Mouse (Mus musculus): ENCODE results near the gene Trim39. TPM values are rescaled to one million over a fixed set of nuclear protein-coding genes. Genes with fewer than 3 reads are reported as not detected.

Gene Trim39
- 9.3 TPM for polyA plus RNA-seq (2014; fragmentation: Illumina TruSeq; extraction: RNeasy Lipid Tissue Mini Kit (QIAGEN cat#74804); ENCODE audit: low read depth, low replicate concordance)

DNA sequence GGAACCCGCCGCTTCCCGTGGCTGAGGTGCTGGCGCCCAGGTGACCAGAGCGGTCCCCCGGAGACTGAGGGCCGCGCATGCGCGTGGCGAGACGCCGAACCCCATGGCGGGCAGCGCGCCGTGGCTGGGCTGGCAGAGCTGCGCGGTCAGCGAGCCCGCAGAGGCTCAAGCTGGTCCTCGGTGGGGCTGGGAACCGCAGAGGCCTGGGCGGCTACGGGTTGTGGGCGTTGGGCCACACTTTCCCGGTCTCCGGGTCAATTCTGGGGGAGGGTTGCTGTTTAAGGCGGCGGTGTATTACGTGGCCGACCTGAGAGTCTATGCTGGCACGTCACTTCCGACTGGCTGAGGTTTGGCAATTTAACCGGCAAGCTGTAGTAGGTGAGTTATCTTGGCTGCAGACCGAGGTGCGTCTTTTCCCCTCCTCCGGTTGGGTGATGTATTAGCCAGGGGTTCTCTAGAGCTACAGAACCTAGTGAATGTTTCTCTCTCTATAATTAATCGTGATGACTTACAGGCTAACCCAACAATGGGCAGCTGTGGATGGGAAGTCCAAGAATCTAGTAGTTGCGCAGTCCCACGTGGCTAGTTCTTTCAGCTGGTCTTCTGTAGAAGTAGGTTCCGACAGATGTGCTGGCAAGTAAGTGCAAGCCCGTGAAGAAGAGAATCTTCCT, at the start of gene Trim39:
Gene Trim39, minus strand, starts transcription at position 662 of the 671 bp plus-strand sequence.

DNA sequence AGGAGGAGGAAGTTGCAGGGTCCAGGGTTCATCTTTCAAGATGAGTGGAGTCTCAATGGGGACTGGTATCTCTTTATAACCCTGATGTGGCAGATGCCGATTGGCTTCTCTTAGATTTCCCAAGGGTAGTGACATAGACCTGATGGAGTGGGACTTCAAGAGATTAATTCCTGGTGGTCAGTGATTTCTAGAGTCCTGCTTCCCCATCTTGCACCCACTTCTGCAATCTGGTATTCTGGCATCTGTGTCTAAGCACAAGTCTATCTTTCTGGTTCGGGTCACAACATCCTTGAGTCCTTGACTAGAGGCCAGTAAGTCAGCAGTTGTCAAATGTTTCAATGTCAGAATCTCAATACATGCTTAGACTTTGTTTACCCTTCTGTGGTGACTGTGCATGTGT, 14.3 kb upstream of the Trim39 start, which contains the start of gene H2-M10.2:
Gene H2-M10.2, minus strand, starts transcription at position 101 of the 400 bp plus-strand sequence.

DNA sequence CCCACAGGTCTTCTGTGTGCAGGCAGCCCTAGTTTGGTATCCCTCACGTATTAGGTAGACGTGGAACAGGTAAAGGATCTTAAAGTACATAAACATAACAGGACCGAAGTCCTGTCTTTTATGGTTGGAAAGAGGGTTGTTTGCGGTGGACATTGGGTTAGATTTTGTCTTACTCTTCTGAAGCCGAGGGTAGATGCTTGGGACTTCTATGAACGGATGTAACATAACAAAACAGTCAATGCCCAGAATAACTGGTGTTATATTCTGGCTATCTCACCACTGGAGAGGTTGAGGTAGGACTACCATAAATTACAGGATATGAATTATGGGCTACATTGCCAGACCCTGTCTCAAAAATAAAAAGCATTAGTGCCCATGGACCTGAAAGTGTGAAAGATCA, 14.1 kb downstream of the Trim39 start, which contains the start of gene Rpp21:
Gene Rpp21, minus strand, starts transcription at position 101 of the 400 bp plus-strand sequence.

Other genes with a start within 250 kb of the Trim39 start
- 29.7 TPM for gene H2-T23, start 239.4 kb downstream of the Trim39 start, polyA plus RNA-seq (2014; fragmentation: Illumina TruSeq; extraction: RNeasy Lipid Tissue Mini Kit (QIAGEN cat#74804); ENCODE audit: low read depth, low replicate concordance)
- 46.2 TPM for gene H2-T22, start 229.5 kb downstream of the Trim39 start, polyA plus RNA-seq (2014; fragmentation: Illumina TruSeq; extraction: RNeasy Lipid Tissue Mini Kit (QIAGEN cat#74804); ENCODE audit: low read depth, low replicate concordance)
- gene Gm6034, start 229.3 kb downstream of the Trim39 start, polyA plus RNA-seq (2014; fragmentation: Illumina TruSeq; extraction: RNeasy Lipid Tissue Mini Kit (QIAGEN cat#74804); ENCODE audit: low read depth, low replicate concordance) = not detected
- not detected for gene Gm11127, start 213.9 kb downstream of the Trim39 start, polyA plus RNA-seq (2014; fragmentation: Illumina TruSeq; extraction: RNeasy Lipid Tissue Mini Kit (QIAGEN cat#74804); ENCODE audit: low read depth, low replicate concordance)
- gene Gm19684, start 150.6 kb downstream of the Trim39 start, polyA plus RNA-seq (2014; fragmentation: Illumina TruSeq; extraction: RNeasy Lipid Tissue Mini Kit (QIAGEN cat#74804); ENCODE audit: low read depth, low replicate concordance) = not detected
- not detected for gene Gm7030, start 142.8 kb downstream of the Trim39 start, polyA plus RNA-seq (2014; fragmentation: Illumina TruSeq; extraction: RNeasy Lipid Tissue Mini Kit (QIAGEN cat#74804); ENCODE audit: low read depth, low replicate concordance)
- not detected for gene Gm8909, start 103.7 kb downstream of the Trim39 start, polyA plus RNA-seq (2014; fragmentation: Illumina TruSeq; extraction: RNeasy Lipid Tissue Mini Kit (QIAGEN cat#74804); ENCODE audit: low read depth, low replicate concordance)
- gene H2-T3, start 82.0 kb downstream of the Trim39 start, polyA plus RNA-seq (2014; fragmentation: Illumina TruSeq; extraction: RNeasy Lipid Tissue Mini Kit (QIAGEN cat#74804); ENCODE audit: low read depth, low replicate concordance) = not detected
- 2.5 TPM for gene Rpp21, start 14.2 kb downstream of the Trim39 start, polyA plus RNA-seq (2014; fragmentation: Illumina TruSeq; extraction: RNeasy Lipid Tissue Mini Kit (QIAGEN cat#74804); ENCODE audit: low read depth, low replicate concordance)
- gene H2-M10.2, start 14.2 kb upstream of the Trim39 start, polyA plus RNA-seq (2014; fragmentation: Illumina TruSeq; extraction: RNeasy Lipid Tissue Mini Kit (QIAGEN cat#74804); ENCODE audit: low read depth, low replicate concordance) = not detected
- gene H2-M10.1, start 53.9 kb upstream of the Trim39 start, polyA plus RNA-seq (2014; fragmentation: Illumina TruSeq; extraction: RNeasy Lipid Tissue Mini Kit (QIAGEN cat#74804); ENCODE audit: low read depth, low replicate concordance) = not detected
- not detected for gene H2-M10.3, start 96.2 kb upstream of the Trim39 start, polyA plus RNA-seq (2014; fragmentation: Illumina TruSeq; extraction: RNeasy Lipid Tissue Mini Kit (QIAGEN cat#74804); ENCODE audit: low read depth, low replicate concordance)
- not detected for gene H2-M10.4, start 190.1 kb upstream of the Trim39 start, polyA plus RNA-seq (2014; fragmentation: Illumina TruSeq; extraction: RNeasy Lipid Tissue Mini Kit (QIAGEN cat#74804); ENCODE audit: low read depth, low replicate concordance)

All from liver, adult 10 weeks (tissue).